Mouse (Mus musculus): Measurements from ENCODE around the gene Egr2. TPM values are rescaled to one million over a fixed set of nuclear protein-coding genes. Genes with fewer than 3 reads are reported as not detected.

Egr2 gene
- polyA plus RNA-seq, 1 experiment, result 9.9 TPM

- TF ChIP-seq POLR2A (IDR thresholded peaks at IDR 0.05; ENCODE audit: extremely low read depth, insufficient read depth, low read length), result no peak
- TF ChIP-seq CTCF (IDR thresholded peaks at IDR 0.05; ENCODE audit: extremely low read depth, insufficient read depth, low read length), result no peak
- Histone ChIP-seq H3K4me1 (ENCODE audit: control insufficient read depth, insufficient read depth, low read length) (no peaks in the 10 kb centered on the region; the same call in 1 of the 2 replicates), H3K27ac (ENCODE audit: insufficient read depth, low read length) (no peak overlapping the region), H3K4me3 (ENCODE audit: insufficient read depth, low read length) (no peak overlapping the region)
Measured at GRCm38 (mm10) chr10:67558053-67558452, 22.8 kb downstream of the Egr2 start.

GRCm38 (mm10) chr10:67559765-67560394 lies 24.6 kb downstream of the Egr2 start:
- H3K4me1 ChIP-seq (ENCODE audit: control insufficient read depth, insufficient read depth, low read length), result no peaks in the 10 kb centered on the region; the same call in 1 of the 2 replicates
- no peak overlapping the region for H3K27ac ChIP-seq (ENCODE audit: insufficient read depth, low read length)
- TF ChIP-seq CTCF (IDR thresholded peaks at IDR 0.05; ENCODE audit: extremely low read depth, insufficient read depth, low read length), result no peak
- TF ChIP-seq POLR2A (IDR thresholded peaks at IDR 0.05; ENCODE audit: extremely low read depth, insufficient read depth, low read length), result no peak

GRCm38 (mm10) chr10:67561185-67561584 lies 25.9 kb downstream of the Egr2 start:
- TF ChIP-seq CTCF (IDR thresholded peaks at IDR 0.05; ENCODE audit: extremely low read depth, insufficient read depth, low read length), result no peak
- TF ChIP-seq POLR2A (IDR thresholded peaks at IDR 0.05; ENCODE audit: extremely low read depth, insufficient read depth, low read length), result no peak
- H3K27ac ChIP-seq (ENCODE audit: insufficient read depth, low read length), result no peak overlapping the region
- H3K4me1 ChIP-seq (ENCODE audit: control insufficient read depth, insufficient read depth, low read length), result no peaks in the 10 kb centered on the region; the same call in 1 of the 2 replicates
- no peak overlapping the region for H3K4me3 ChIP-seq (ENCODE audit: insufficient read depth, low read length)

More at GRCm38 (mm10) chr10:67559765-67560394, 24.6 kb downstream of the Egr2 start:
- H3K4me3 ChIP-seq (ENCODE audit: insufficient read depth, low read length), result no peak overlapping the region

GRCm38 (mm10) chr10:67564509-67564908 lies 29.2 kb downstream of the Egr2 start:
- H3K4me3 ChIP-seq (ENCODE audit: insufficient read depth, low read length), result no peak overlapping the region
- TF ChIP-seq CTCF (IDR thresholded peaks at IDR 0.05; ENCODE audit: extremely low read depth, insufficient read depth, low read length) (no peak), POLR2A (IDR thresholded peaks at IDR 0.05; ENCODE audit: extremely low read depth, insufficient read depth, low read length) (no peak)
- H3K4me1 ChIP-seq (ENCODE audit: control insufficient read depth, insufficient read depth, low read length), result no peaks in the 10 kb centered on the region
- no peak overlapping the region for H3K27ac ChIP-seq (ENCODE audit: insufficient read depth, low read length)

GRCm38 (mm10) chr10:67566104-67566503 lies 30.8 kb downstream of the Egr2 start:
- Histone ChIP-seq H3K4me3 (ENCODE audit: insufficient read depth, low read length) (no peak overlapping the region), H3K27ac (ENCODE audit: insufficient read depth, low read length) (no peak overlapping the region), H3K4me1 (ENCODE audit: control insufficient read depth, insufficient read depth, low read length) (no peaks in the 10 kb centered on the region)
- TF ChIP-seq POLR2A (IDR thresholded peaks at IDR 0.05; ENCODE audit: extremely low read depth, insufficient read depth, low read length) (no peak), CTCF (IDR thresholded peaks at IDR 0.05; ENCODE audit: extremely low read depth, insufficient read depth, low read length) (no peak)

GRCm38 (mm10) chr10:67569539-67569938 lies 34.3 kb downstream of the Egr2 start:
- TF ChIP-seq POLR2A (IDR thresholded peaks at IDR 0.05; ENCODE audit: extremely low read depth, insufficient read depth, low read length) (no peak), CTCF (IDR thresholded peaks at IDR 0.05; ENCODE audit: extremely low read depth, insufficient read depth, low read length) (no peak)
- no peak overlapping the region for H3K27ac ChIP-seq (ENCODE audit: insufficient read depth, low read length)

GRCm38 (mm10) chr10:67571443-67571842 lies 36.2 kb downstream of the Egr2 start:
- Histone ChIP-seq H3K27ac (ENCODE audit: insufficient read depth, low read length) (no peak overlapping the region), H3K4me1 (ENCODE audit: control insufficient read depth, insufficient read depth, low read length) (no peaks in the 10 kb centered on the region), H3K4me3 (ENCODE audit: insufficient read depth, low read length) (no peak overlapping the region)
- TF ChIP-seq POLR2A (IDR thresholded peaks at IDR 0.05; ENCODE audit: extremely low read depth, insufficient read depth, low read length) (no peak), CTCF (IDR thresholded peaks at IDR 0.05; ENCODE audit: extremely low read depth, insufficient read depth, low read length) (no peak)

More at GRCm38 (mm10) chr10:67569539-67569938, 34.3 kb downstream of the Egr2 start:
- Histone ChIP-seq H3K4me3 (ENCODE audit: insufficient read depth, low read length) (no peak overlapping the region), H3K4me1 (ENCODE audit: control insufficient read depth, insufficient read depth, low read length) (no peaks in the 10 kb centered on the region)

GRCm38 (mm10) chr10:67573310-67573709 lies 38.0 kb downstream of the Egr2 start:
- H3K4me3 ChIP-seq (ENCODE audit: insufficient read depth, low read length), result no peak overlapping the region
- H3K27ac ChIP-seq (ENCODE audit: insufficient read depth, low read length), result no peak overlapping the region
- no peaks in the 10 kb centered on the region for H3K4me1 ChIP-seq (ENCODE audit: control insufficient read depth, insufficient read depth, low read length)
- no peak for TF ChIP-seq POLR2A (IDR thresholded peaks at IDR 0.05; ENCODE audit: extremely low read depth, insufficient read depth, low read length)
- TF ChIP-seq CTCF (IDR thresholded peaks at IDR 0.05; ENCODE audit: extremely low read depth, insufficient read depth, low read length), result no peak

GRCm38 (mm10) chr10:67579830-67580229 lies 44.6 kb downstream of the Egr2 start:
- Histone ChIP-seq H3K4me1 (ENCODE audit: control insufficient read depth, insufficient read depth, low read length) (no peaks in the 10 kb centered on the region), H3K27ac (ENCODE audit: insufficient read depth, low read length) (no peak overlapping the region), H3K4me3 (ENCODE audit: insufficient read depth, low read length) (no peak overlapping the region)
- TF ChIP-seq POLR2A (IDR thresholded peaks at IDR 0.05; ENCODE audit: extremely low read depth, insufficient read depth, low read length), result no peak
- no peak for TF ChIP-seq CTCF (IDR thresholded peaks at IDR 0.05; ENCODE audit: extremely low read depth, insufficient read depth, low read length)

GRCm38 (mm10) chr10:67581698-67582285 lies 46.5 kb downstream of the Egr2 start:
- TF ChIP-seq CTCF (IDR thresholded peaks at IDR 0.05; ENCODE audit: extremely low read depth, insufficient read depth, low read length) (no peak), POLR2A (IDR thresholded peaks at IDR 0.05; ENCODE audit: extremely low read depth, insufficient read depth, low read length) (no peak)

More at GRCm38 (mm10) chr10:67581698-67582285, 46.5 kb downstream of the Egr2 start:
- no peak overlapping the region for H3K27ac ChIP-seq (ENCODE audit: insufficient read depth, low read length)
- H3K4me3 ChIP-seq (ENCODE audit: insufficient read depth, low read length), result no peak overlapping the region
- H3K4me1 ChIP-seq (ENCODE audit: control insufficient read depth, insufficient read depth, low read length), result no peaks in the 10 kb centered on the region
